8 mouse cellular contexts compared by ENCODE assay signal in the genomic region with DNA sequence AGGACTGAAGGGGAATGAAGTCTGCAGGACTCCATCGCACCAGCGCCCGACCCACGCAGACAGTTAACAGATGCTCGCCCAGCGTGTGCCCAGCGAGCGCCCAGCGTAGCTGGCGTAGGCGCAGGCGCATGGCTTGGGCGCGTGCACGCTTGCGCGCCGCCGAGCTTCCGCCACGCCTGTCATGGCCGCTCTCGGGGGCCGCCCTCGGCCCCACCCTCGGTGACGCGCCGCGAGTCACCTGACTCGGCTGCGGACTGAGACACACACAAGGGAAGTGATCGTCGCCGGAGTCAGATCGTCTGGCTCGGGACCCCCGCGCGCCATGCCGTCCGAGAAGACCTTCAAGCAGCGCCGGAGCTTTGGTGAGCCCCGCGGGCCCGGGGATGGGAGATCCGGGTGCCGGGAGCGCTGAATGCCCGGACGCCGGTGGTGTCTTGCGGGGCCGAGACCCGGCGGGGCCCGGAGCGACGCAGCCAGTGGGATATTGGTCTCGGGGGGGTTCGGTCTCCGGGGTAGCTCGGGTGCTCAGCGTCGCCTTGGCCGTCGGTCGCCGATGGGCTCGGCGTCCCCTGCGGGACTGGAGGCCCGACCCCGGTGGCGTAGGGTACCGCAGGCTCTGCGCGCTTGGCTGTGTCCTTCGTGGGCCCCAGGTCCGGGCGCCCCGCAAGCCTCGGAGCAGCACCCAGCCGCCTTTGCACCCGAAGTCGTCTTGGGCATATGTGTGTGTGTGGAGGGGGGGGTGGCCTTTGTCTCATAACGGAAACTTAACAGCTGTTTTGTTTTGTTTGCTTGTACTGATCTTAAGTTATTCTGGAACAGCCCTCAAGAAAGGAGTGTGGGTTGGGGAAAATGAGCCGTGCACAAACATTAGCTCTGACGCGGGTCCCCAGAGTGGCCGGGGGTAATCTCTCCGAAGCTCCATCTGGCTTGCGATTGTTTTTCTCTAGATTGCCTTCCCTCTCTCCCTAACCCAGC. TPM values are rescaled to one million over a fixed set of nuclear protein-coding genes. Genes with fewer than 3 reads are reported as not detected.
DNase-seq lines count a peak whose midpoint lies in the region; ATAC-seq and TF ChIP-seq lines count a peak whose summit lies in the region.

A gene (plus strand): TSS at position 159 of the 975 bp plus-strand sequence.

- DNase-seq in A20 (ENCODE audit: low read depth, low spot score), result peak; percentile 95
- peak; percentile 95 for DNase-seq in heart, embryonic 10.5 days (ENCODE audit: low spot score)
- peak; percentile 96 for DNase-seq in liver
- peak; percentile 96 to 98 for DNase-seq in spleen, postnatal 4 days (ENCODE audit: low spot score in 2 of 2)

- TF ChIP-seq POLR2A in bone marrow macrophage, adult 2 months (IDR thresholded peaks at IDR 0.05; ENCODE audit: borderline replicate concordance, low read depth, low read length), result no peak
- peak; percentile 87 for TF ChIP-seq POLR2A in embryonic fibroblast, embryonic 13.5 days (IDR thresholded peaks at IDR 0.05; ENCODE audit: low read depth, low read length)

- no peaks in the 10 kb centered on the region for H3K9me3 ChIP-seq in heart, embryonic 10.5 days
- no peaks in the 10 kb centered on the region for H3K9me3 ChIP-seq in kidney, embryonic 15.5 days (replicated peaks)

- peak; percentile 89 for ATAC-seq in kidney, embryonic 15.5 days (replicated peaks; ENCODE audit: low FRiP score)
- ATAC-seq in monocyte, adult 5-6 weeks (replicated peaks; ENCODE audit: insufficient number of reproducible peaks, low FRiP score, low TSS enrichment, poor library complexity, severe bottlenecking), result peak; percentile 68

- H3K4me3 ChIP-seq in bone marrow macrophage, adult 2 months (ENCODE audit: insufficient read depth, low read length), result peak within 1 kb of the TSS; percentile 80
- H3K4me3 ChIP-seq in embryonic fibroblast, embryonic 13.5 days (ENCODE audit: insufficient read depth, low read length), result peak within 1 kb of the TSS; percentile 82
- H3K4me3 ChIP-seq in heart, embryonic 10.5 days, result peak within 1 kb of the TSS; percentile 99
- H3K4me3 ChIP-seq in kidney, embryonic 15.5 days (replicated peaks), result peak within 1 kb of the TSS; percentile 98

- peak within 1 kb of the TSS; percentile 98 for H3K9ac ChIP-seq in kidney, embryonic 15.5 days

- WGBS in heart, embryonic 10.5 days, result under 1% methylated on average over 94 of the region's 94 CpGs
- WGBS in kidney, embryonic 15.5 days, result under 1% methylated on average over 94 of the region's 94 CpGs

- peaks cover 28% of the 10 kb centered on the region for H3K4me1 ChIP-seq in bone marrow macrophage, adult 2 months (ENCODE audit: control insufficient read depth, insufficient read depth, low read length)
- peaks cover 2% of the 10 kb centered on the region; the same call in 1 of the 2 replicates for H3K4me1 ChIP-seq in embryonic fibroblast, embryonic 13.5 days (ENCODE audit: control insufficient read depth, insufficient read depth, low read length)
- peaks cover 26% of the 10 kb centered on the region for H3K4me1 ChIP-seq in heart, embryonic 10.5 days
- H3K4me1 ChIP-seq in kidney, embryonic 15.5 days, result peaks cover 32% of the 10 kb centered on the region

- peaks cover 21% of the 10 kb centered on the region for H3K36me3 ChIP-seq in heart, embryonic 10.5 days
- H3K36me3 ChIP-seq in kidney, embryonic 15.5 days, result peaks cover 24% of the 10 kb centered on the region

- H3K4me2 ChIP-seq in kidney, embryonic 15.5 days, result peak within 1 kb of the TSS; percentile 92

- H3K27ac ChIP-seq in bone marrow macrophage, adult 2 months (ENCODE audit: insufficient read depth, low read depth, low read length), result peak within 1 kb of the TSS; percentile 11
- no peak within 1 kb of the TSS for H3K27ac ChIP-seq in embryonic fibroblast, embryonic 13.5 days (ENCODE audit: insufficient read depth, low read length)
- peak within 1 kb of the TSS; percentile 92 for H3K27ac ChIP-seq in heart, embryonic 10.5 days
- peak within 1 kb of the TSS; percentile 75 for H3K27ac ChIP-seq in kidney, embryonic 15.5 days

- no peaks in the 10 kb centered on the region for H3K27me3 ChIP-seq in heart, embryonic 10.5 days (ENCODE audit: insufficient read depth, poor library complexity, severe bottlenecking)
- H3K27me3 ChIP-seq in kidney, embryonic 15.5 days, result no peaks in the 10 kb centered on the region

- no peak for TF ChIP-seq CTCF in bone marrow macrophage, adult 2 months (IDR thresholded peaks at IDR 0.05; ENCODE audit: low read depth, low read length)
- no peak for TF ChIP-seq CTCF in embryonic fibroblast, embryonic 13.5 days (IDR thresholded peaks at IDR 0.05; ENCODE audit: borderline replicate concordance, insufficient read depth, low read length)

RNA-seq across cellular contexts. Expression of the gene that starts here (rescaled TPM):
- polyA plus RNA-seq in bone marrow macrophage, adult 2 months (2012; ENCODE audit: insufficient read depth, insufficient read length, missing spikeins), result 179 and 195 TPM in 2 replicates
- 141 and 152 TPM in 2 replicates for polyA plus RNA-seq in embryonic fibroblast, embryonic 13.5 days (2011; ENCODE audit: insufficient read length, low read depth, missing spikeins)
- polyA plus RNA-seq in heart, embryonic 10.5 days (2016; fragmentation: Nextera tagmentation; extraction: Ambion mirVana), result 167 and 170 TPM in 2 replicates
- 183 and 189 TPM in 2 replicates for polyA plus RNA-seq in kidney, embryonic 15.5 days (2015; fragmentation: Nextera tagmentation; extraction: Ambion mirVana)
- 141 to 166 TPM (median 161 TPM) in 3 replicates for total RNA-seq in monocyte, adult 5-6 weeks (2017)
